Mouse (Mus musculus) CH12.LX (cell line): ENCODE data around the gene Tas1r1. TPM values are rescaled to one million over a fixed set of nuclear protein-coding genes. Genes with fewer than 3 reads are reported as not detected.

Experiments used
- DNase-seq: peaks from one replicate; pipeline ENCODE4 v3.0.0-alpha.2; 2013; ENCODE audit errors: extremely low read depth
- H3K27ac ChIP-seq: 2 replicates; pipeline ENCODE4 v1.5.1; 2012; ENCODE audit warnings: low read depth, mild to moderate bottlenecking, control low read depth, moderate library complexity; ENCODE audit not compliant: insufficient read depth
- H3K27me3 ChIP-seq: replicated peaks from 2 replicates; pipeline ENCODE3; 2012; ENCODE audit warnings: inconsistent platforms
- H3K36me3 ChIP-seq, 2 experiments: replicated peaks in 1 of 2; 2 replicates each; pipeline versions ENCODE3 to v1.6.1; 2012; ENCODE audit warnings: inconsistent platforms in 1 of 2, low read length in 1 of 2, mild to moderate bottlenecking in 1 of 2, mixed read lengths in 1 of 2, moderate library complexity in 1 of 2; ENCODE audit not compliant: control insufficient read depth in 1 of 2, insufficient read depth in 1 of 2
- H3K4me1 ChIP-seq, 2 experiments: 2 replicates each; pipeline ENCODE4 v1.6.1; 2012; ENCODE audit warnings: inconsistent platforms in 1 of 2, moderate library complexity in 1 of 2; ENCODE audit not compliant: insufficient read depth in 2 of 2, control insufficient read depth in 1 of 2
- H3K4me2 ChIP-seq: 2 replicates; pipeline ENCODE4 v1.6.1; 2012; ENCODE audit warnings: low read depth, mild to moderate bottlenecking, control low read depth; ENCODE audit not compliant: poor library complexity, insufficient read depth, severe bottlenecking
- H3K4me3 ChIP-seq, 3 experiments: fragments of 150-350 bp in 1 of 3; sonication (generic) in 1 of 3; replicated peaks in 1 of 3; 2 replicates each; pipeline versions ENCODE3 to v1.5.1; 2011 to 2012; ENCODE audit warnings: low read depth in 2 of 3, low read length in 2 of 3, mild to moderate bottlenecking in 2 of 3, moderate library complexity in 2 of 3, control low read depth in 1 of 3, improper control_type of control experiment in 1 of 3, inconsistent platforms in 1 of 3, mixed read lengths in 1 of 3; ENCODE audit not compliant: poor library complexity in 1 of 3
- H3K79me2 ChIP-seq: replicated peaks from 2 replicates; pipeline ENCODE4 v1.6.1; 2012; ENCODE audit warnings: mild to moderate bottlenecking, moderate library complexity; ENCODE audit not compliant: control insufficient read depth, poor library complexity, insufficient read depth, severe bottlenecking; ENCODE audit errors: extremely low read depth
- H3K9ac ChIP-seq: 2 replicates; pipeline ENCODE4 v1.6.1; 2012; ENCODE audit warnings: low read depth, mild to moderate bottlenecking, control low read depth, moderate library complexity; ENCODE audit not compliant: insufficient read depth
- H3K9me3 ChIP-seq: replicated peaks from 2 replicates; pipeline ENCODE3; 2012; ENCODE audit warnings: low read length, inconsistent platforms, mixed read lengths
- BHLHE40 ChIP-seq: IDR thresholded peaks from 2 replicates; pipeline ENCODE4 v1.6.1; 2011; ENCODE audit warnings: mild to moderate bottlenecking, low read depth, low read length, improper control_type of control experiment
- CHD2 ChIP-seq: IDR thresholded peaks from 2 replicates; pipeline ENCODE4 v1.6.1; 2011; ENCODE audit warnings: low read length, improper control_type of control experiment
- IRF4 ChIP-seq: IDR thresholded peaks from 2 replicates; pipeline ENCODE4 v1.6.1; 2014; ENCODE audit warnings: low read depth, mild to moderate bottlenecking, inconsistent platforms, low read length, improper control_type of control experiment
- MAX ChIP-seq: IDR thresholded peaks from 2 replicates; pipeline ENCODE4 v1.6.1; 2011; ENCODE audit warnings: low read length, improper control_type of control experiment
- MXI1 ChIP-seq: IDR thresholded peaks from 2 replicates; pipeline ENCODE4 v1.6.1; 2011; ENCODE audit warnings: mild to moderate bottlenecking, low read depth, low read length, improper control_type of control experiment
- NRF1 ChIP-seq: IDR thresholded peaks from 2 replicates; pipeline ENCODE4 v1.6.1; 2014; ENCODE audit warnings: low read depth, mild to moderate bottlenecking, inconsistent platforms, low read length, improper control_type of control experiment, moderate library complexity
- PAX5 ChIP-seq: IDR thresholded peaks from 2 replicates; pipeline ENCODE4 v1.6.1; 2012; ENCODE audit warnings: low read length, inconsistent platforms, mixed read lengths
- SIN3A ChIP-seq: IDR thresholded peaks from 2 replicates; pipeline ENCODE4 v1.6.1; 2012; ENCODE audit warnings: low read length, improper control_type of control experiment, inconsistent platforms
- UBTF ChIP-seq: IDR thresholded peaks from 2 replicates; pipeline ENCODE4 v1.6.1; 2012; ENCODE audit warnings: low read depth, mild to moderate bottlenecking, inconsistent platforms, low read length, improper control_type of control experiment, moderate library complexity
- USF1 ChIP-seq: IDR thresholded peaks from 2 replicates; pipeline ENCODE4 v1.6.1; 2014; ENCODE audit warnings: low read depth, mild to moderate bottlenecking, inconsistent platforms, low read length, improper control_type of control experiment
- ZC3H11A ChIP-seq: IDR thresholded peaks from 2 replicates; pipeline ENCODE4 v1.6.1; 2012; ENCODE audit warnings: low read depth, mild to moderate bottlenecking, inconsistent platforms, low read length, improper control_type of control experiment
- ZMIZ1 ChIP-seq: IDR thresholded peaks from 2 replicates; pipeline ENCODE4 v1.6.1; 2012; ENCODE audit warnings: low read depth, mild to moderate bottlenecking, inconsistent platforms, low read length, improper control_type of control experiment
- dilution Hi-C: fragments of 300-500 bp; cut with MboI; formaldehyde crosslinking; loops from 2 replicates; pipeline ENCODE4 v1.14.3; 2020; ENCODE audit warnings: low sequenced_read_pairs; ENCODE audit not compliant: extremely low pct_unique_long_range_greater_than_20kb, extremely low pct_ligation_motif_present
- in situ Hi-C: fragments of 300-500 bp; cut with MboI; formaldehyde crosslinking; loops from 3 replicates; pipeline ENCODE4 v1.14.3; 2019; ENCODE audit warnings: low sequenced_read_pairs, low pct_ligation_motif_present, low pct_unique_long_range_greater_than_20kb, mixed read lengths
- polyA plus RNA-seq: library from polyadenylated mRNA; unstranded; fragments of >175 nt; gene quantifications from 2 replicates; pipeline ENCODE4 v1.2.1, GENCODE M21; 2012; ENCODE audit warnings: low read depth; ENCODE audit not compliant: insufficient read length
- total RNA-seq, 2 experiments: library from RNA; depleted of rRNA; stranded (reverse); fragments of 300-350 nt in 1 of 2; fragments of >200 nt in 1 of 2; gene quantifications; 2 replicates each; pipeline ENCODE4 v1.2.3; 2012 to 2014

The Tas1r1 gene
- total and polyA plus RNA-seq, 3 experiments, result 0.21 TPM; not detected in 2

- Histone ChIP-seq H3K27me3 (peaks cover 18% of the 10 kb centered on the region), H3K27ac (no peak overlapping the region), H3K4me3 (peak overlapping the region; percentile 68 to 92 (median 86)), H3K9ac (peak overlapping the region; percentile 47; the same call in 1 of the 2 replicates), H3K36me3 (peaks cover 26 to 42% of the 10 kb centered on the region in 2 experiments), H3K4me2 (peak overlapping the region; percentile 86), H3K9me3 (no peaks in the 10 kb centered on the region), H3K4me1 (peaks cover 9 to 36% of the 10 kb centered on the region in 2 experiments), H3K79me2 (peaks cover 2% of the 10 kb centered on the region; the same call in 1 of the 2 replicates)
- TF ChIP-seq UBTF, result no peak
- in situ Hi-C loops (no loop called here), dilution Hi-C loops (no loop called here)
- no peak for DNase-seq
Measured at GRCm38 (mm10) chr4:152010707-152011134, 27.6 kb downstream of the Tas1r1 start.

GRCm38 (mm10) chr4:152010091-152010706 lies 28.2 kb downstream of the Tas1r1 start:
- Histone ChIP-seq H3K4me1 (peaks cover 12 to 36% of the 10 kb centered on the region in 2 experiments), H3K27me3 (peaks cover 18% of the 10 kb centered on the region), H3K36me3 (peaks cover 21 to 37% of the 10 kb centered on the region in 2 experiments), H3K27ac (no peak overlapping the region), H3K79me2 (peaks cover 2% of the 10 kb centered on the region; the same call in 1 of the 2 replicates), H3K4me2 (peak overlapping the region; percentile 86), H3K4me3 (peak overlapping the region; percentile 68 to 92 (median 86)), H3K9me3 (no peaks in the 10 kb centered on the region), H3K9ac (peak overlapping the region; percentile 47; the same call in 1 of the 2 replicates)
- no peak for TF ChIP-seq ZC3H11A
- peak; percentile 57; the same call in 1 of the 2 replicates for TF ChIP-seq SIN3A
- no peak for TF ChIP-seq IRF4
- TF ChIP-seq USF1, result peak; percentile 18; the same call in 1 of the 2 replicates
- peak; percentile 43; the same call in 1 of the 2 replicates for TF ChIP-seq MAX
- peak; percentile 78 for TF ChIP-seq MXI1
- dilution Hi-C loops (no loop called here), in situ Hi-C loops (no loop called here)
- no peak for DNase-seq

- H3K36me3 ChIP-seq, result peaks cover 13 to 29% of the 10 kb centered on the region in 2 experiments
- peak overlapping the region; percentile 68 to 92 (median 86) for H3K4me3 ChIP-seq
- 0 out of 2 replicates have a peak, but pooled peaks have one; percentile 20 for TF ChIP-seq CHD2
- TF ChIP-seq ZMIZ1, result no peak; the same call in 1 of the 2 replicates
- TF ChIP-seq BHLHE40, result peak; percentile 10
- peak; percentile 92 for TF ChIP-seq UBTF
- TF ChIP-seq USF1, result no peak
- TF ChIP-seq MAX, result peak; percentile 43; the same call in 1 of the 2 replicates
- no peak for TF ChIP-seq PAX5
- TF ChIP-seq MXI1, result peak; percentile 84
- peak; percentile 78 for TF ChIP-seq NRF1
- TF ChIP-seq, all 38 proteins: peak for 6
- in situ Hi-C loops (no loop called here), dilution Hi-C loops (no loop called here)
- no peak for DNase-seq
- H3K27me3 ChIP-seq, result peaks cover 18% of the 10 kb centered on the region
- peak overlapping the region; percentile 47 for H3K9ac ChIP-seq
- no peaks in the 10 kb centered on the region for H3K9me3 ChIP-seq
- peaks cover 12 to 36% of the 10 kb centered on the region in 2 experiments for H3K4me1 ChIP-seq
- peaks cover 2% of the 10 kb centered on the region; the same call in 1 of the 2 replicates for H3K79me2 ChIP-seq
- H3K4me2 ChIP-seq, result peak overlapping the region; percentile 86
- peak overlapping the region; percentile 19; the same call in 1 of the 2 replicates for H3K27ac ChIP-seq
Measured at GRCm38 (mm10) chr4:152009076-152010051, 29.0 kb downstream of the Tas1r1 start.
